Mouse (Mus musculus): Measurements from ENCODE around the gene Cpm. TPM values are rescaled to one million over a fixed set of nuclear protein-coding genes. Genes with fewer than 3 reads are reported as not detected.

Cpm gene
- polyA plus RNA-seq, 1 experiment: not detected

- TF ChIP-seq GATA1 (IDR thresholded peaks at IDR 0.05; ENCODE audit: low read length): no peak
These were observed 26.8 kb upstream of the Cpm start for GRCm38 (mm10) chr10:117602325-117603129.

GRCm38 (mm10) chr10:117603130-117603833 is 26.0 kb upstream of the Cpm start:
- no peak for TF ChIP-seq GATA1 (IDR thresholded peaks at IDR 0.05; ENCODE audit: low read length)

- TF ChIP-seq GATA1 (IDR thresholded peaks at IDR 0.05; ENCODE audit: low read length): no peak
These were observed 25.3 kb upstream of the Cpm start for GRCm38 (mm10) chr10:117603834-117604623.

- no peak for TF ChIP-seq GATA1 (IDR thresholded peaks at IDR 0.05; ENCODE audit: low read length)
These were observed 24.5 kb upstream of the Cpm start for GRCm38 (mm10) chr10:117604624-117605282.

- no peak for TF ChIP-seq GATA1 (IDR thresholded peaks at IDR 0.05; ENCODE audit: low read length)
These were observed 23.7 kb upstream of the Cpm start for GRCm38 (mm10) chr10:117605283-117606243.

- no peak for TF ChIP-seq GATA1 (IDR thresholded peaks at IDR 0.05; ENCODE audit: low read length)
These were observed 22.9 kb upstream of the Cpm start for GRCm38 (mm10) chr10:117606423-117606822.

- no peak for TF ChIP-seq GATA1 (IDR thresholded peaks at IDR 0.05; ENCODE audit: low read length)
These were observed 22.1 kb upstream of the Cpm start for GRCm38 (mm10) chr10:117607051-117607803.

- no peak for TF ChIP-seq GATA1 (IDR thresholded peaks at IDR 0.05; ENCODE audit: low read length)
These were observed 21.5 kb upstream of the Cpm start for GRCm38 (mm10) chr10:117607804-117608279.

- TF ChIP-seq GATA1 (IDR thresholded peaks at IDR 0.05; ENCODE audit: low read length): no peak
These were observed 20.8 kb upstream of the Cpm start for GRCm38 (mm10) chr10:117608487-117608886.

GRCm38 (mm10) chr10:117608988-117609809 is 20.1 kb upstream of the Cpm start:
- no peak for TF ChIP-seq GATA1 (IDR thresholded peaks at IDR 0.05; ENCODE audit: low read length)

- TF ChIP-seq GATA1 (IDR thresholded peaks at IDR 0.05; ENCODE audit: low read length): no peak
These were observed 19.6 kb upstream of the Cpm start for GRCm38 (mm10) chr10:117609810-117610090.

- TF ChIP-seq GATA1 (IDR thresholded peaks at IDR 0.05; ENCODE audit: low read length): no peak
These were observed 19.0 kb upstream of the Cpm start for GRCm38 (mm10) chr10:117610160-117610764.

Data from G1E-ER4 (cell line).